Mouse (Mus musculus) urinary bladder, postnatal 25 days (tissue): ENCODE results near the gene Uncx.

Experiments used
- DNase-seq: peaks from one replicate; pipeline ENCODE4 v3.0.0; 2022; ENCODE audit warnings: low spot score

Gene Uncx

GRCm38 (mm10) chr5:139543214-139543613 lies at the start of gene Uncx:
Gene Uncx, plus strand, starts transcription at chr5:139543494.
- DNase-seq = no peak

- no peak for DNase-seq
Measured at GRCm38 (mm10) chr5:139493690-139494089, 49.6 kb upstream of the Uncx start.

- no peak for DNase-seq
Measured at GRCm38 (mm10) chr5:139495019-139495669, 48.1 kb upstream of the Uncx start.

GRCm38 (mm10) chr5:139496939-139497338 lies 46.4 kb upstream of the Uncx start:
- DNase-seq = no peak

- no peak for DNase-seq
Measured at GRCm38 (mm10) chr5:139498791-139499190, 44.5 kb upstream of the Uncx start.

- DNase-seq = no peak
Measured at GRCm38 (mm10) chr5:139502281-139502680, 41.0 kb upstream of the Uncx start.

- DNase-seq = peak; percentile 85
Measured at GRCm38 (mm10) chr5:139505073-139505606, 38.2 kb upstream of the Uncx start.

- no peak for DNase-seq
Measured at GRCm38 (mm10) chr5:139506207-139506606, 37.1 kb upstream of the Uncx start.

GRCm38 (mm10) chr5:139510682-139511366 lies 32.5 kb upstream of the Uncx start:
- peak; percentile 33 for DNase-seq

GRCm38 (mm10) chr5:139512201-139512600 lies 31.1 kb upstream of the Uncx start:
- DNase-seq = no peak

- no peak for DNase-seq
Measured at GRCm38 (mm10) chr5:139516281-139516680, 27.0 kb upstream of the Uncx start.

- DNase-seq = no peak
Measured at GRCm38 (mm10) chr5:139520069-139520834, 23.0 kb upstream of the Uncx start.

- no peak for DNase-seq
Measured at GRCm38 (mm10) chr5:139521987-139522386, 21.3 kb upstream of the Uncx start.

GRCm38 (mm10) chr5:139528851-139529250 lies 14.4 kb upstream of the Uncx start:
- DNase-seq = no peak

GRCm38 (mm10) chr5:139535386-139535919 lies 7.8 kb upstream of the Uncx start:
- no peak for DNase-seq

GRCm38 (mm10) chr5:139536211-139536910 lies 6.9 kb upstream of the Uncx start:
- DNase-seq = peak; percentile 91

GRCm38 (mm10) chr5:139536911-139537738 lies 6.2 kb upstream of the Uncx start:
- DNase-seq = no peak

- no peak for DNase-seq
Measured at GRCm38 (mm10) chr5:139537739-139538135, 5.6 kb upstream of the Uncx start.

- no peak for DNase-seq
Measured at GRCm38 (mm10) chr5:139541151-139542042, 1.9 kb upstream of the Uncx start.

GRCm38 (mm10) chr5:139542043-139542365 lies 1.3 kb upstream of the Uncx start:
- no peak for DNase-seq
